Mouse (Mus musculus): ENCODE data around the gene Actr3. TPM values are rescaled to one million over a fixed set of nuclear protein-coding genes. Genes with fewer than 3 reads are reported as not detected.
"Not testable (repeated sequence)": the region's sequence is repeated elsewhere in the genome, so short reads cannot be mapped to it uniquely, and the experiment has no call there.

Actr3 gene
- polyA plus RNA-seq, 1 experiment from 2014 or later = 275 TPM

- no peak for ATAC-seq (ENCODE audit: low FRiP score, low TSS enrichment)
- no peak overlapping the region for H3K27ac ChIP-seq (ENCODE audit: low read depth, low read length)
- WGBS = 42% methylated on average over 7 of the region's 7 CpGs
- H3K36me3 ChIP-seq (ENCODE audit: control insufficient read depth, insufficient read depth, low read length) = no peaks in the 10 kb centered on the region
- H3K4me2 ChIP-seq (replicated peaks; ENCODE audit: low read depth, low read length) = no peak overlapping the region
- H3K4me1 ChIP-seq (ENCODE audit: control insufficient read depth, insufficient read depth, low read length) = peaks cover 11% of the 10 kb centered on the region
- H3K9ac ChIP-seq (ENCODE audit: low read depth, low read length) = no peak overlapping the region
- no peaks in the 10 kb centered on the region for H3K27me3 ChIP-seq (ENCODE audit: control insufficient read depth, insufficient read depth, low read length)
- H3K4me3 ChIP-seq (ENCODE audit: low read length) = no peak overlapping the region
- H3K9me3 ChIP-seq (ENCODE audit: control insufficient read depth, low read length) = no peaks in the 10 kb centered on the region
Observed at GRCm38 (mm10) chr1:125430737-125431136, 4.8 kb downstream of the Actr3 start.

- Histone ChIP-seq H3K9ac (ENCODE audit: low read depth, low read length) (no peak overlapping the region), H3K9me3 (ENCODE audit: control insufficient read depth, low read length) (no peaks in the 10 kb centered on the region), H3K36me3 (ENCODE audit: control insufficient read depth, insufficient read depth, low read length) (no peaks in the 10 kb centered on the region), H3K4me1 (ENCODE audit: control insufficient read depth, insufficient read depth, low read length) (peaks cover 11% of the 10 kb centered on the region), H3K27me3 (ENCODE audit: control insufficient read depth, insufficient read depth, low read length) (no peaks in the 10 kb centered on the region), H3K4me3 (ENCODE audit: low read length) (no peak overlapping the region), H3K4me2 (replicated peaks; ENCODE audit: low read depth, low read length) (no peak overlapping the region), H3K27ac (ENCODE audit: low read depth, low read length) (no peak overlapping the region)
- WGBS = 87% methylated on average over 4 of the region's 4 CpGs
- ATAC-seq (ENCODE audit: low FRiP score, low TSS enrichment) = no peak
Observed at GRCm38 (mm10) chr1:125429984-125430383, 5.5 kb downstream of the Actr3 start.

- H3K27me3 ChIP-seq (ENCODE audit: control insufficient read depth, insufficient read depth, low read length) = no peaks in the 10 kb centered on the region
- 57% methylated on average over 2 of the region's 2 CpGs for WGBS
- H3K27ac ChIP-seq (ENCODE audit: low read depth, low read length) = no peak overlapping the region
- H3K4me2 ChIP-seq (replicated peaks; ENCODE audit: low read depth, low read length) = no peak overlapping the region
- no peaks in the 10 kb centered on the region for H3K36me3 ChIP-seq (ENCODE audit: control insufficient read depth, insufficient read depth, low read length)
- no peak overlapping the region for H3K9ac ChIP-seq (ENCODE audit: low read depth, low read length)
- peaks cover 8% of the 10 kb centered on the region for H3K4me1 ChIP-seq (ENCODE audit: control insufficient read depth, insufficient read depth, low read length)
- no peak overlapping the region for H3K4me3 ChIP-seq (ENCODE audit: low read length)
- ATAC-seq (ENCODE audit: low FRiP score, low TSS enrichment) = no peak
- H3K9me3 ChIP-seq (ENCODE audit: control insufficient read depth, low read length) = no peaks in the 10 kb centered on the region
Observed at GRCm38 (mm10) chr1:125428315-125428714, 7.2 kb downstream of the Actr3 start.

GRCm38 (mm10) chr1:125426387-125427045, 9.0 kb downstream of the Actr3 start:
- H3K27me3 ChIP-seq (ENCODE audit: control insufficient read depth, insufficient read depth, low read length) = no peaks in the 10 kb centered on the region
- H3K27ac ChIP-seq (ENCODE audit: low read depth, low read length) = no peak overlapping the region
- H3K36me3 ChIP-seq (ENCODE audit: control insufficient read depth, insufficient read depth, low read length) = no peaks in the 10 kb centered on the region
- no peak for ATAC-seq (ENCODE audit: low FRiP score, low TSS enrichment)
- 79% methylated on average over 2 of the region's 2 CpGs for WGBS
- no peaks in the 10 kb centered on the region for H3K9me3 ChIP-seq (ENCODE audit: control insufficient read depth, low read length)
- H3K4me1 ChIP-seq (ENCODE audit: control insufficient read depth, insufficient read depth, low read length) = peaks cover 8% of the 10 kb centered on the region; the same call in 1 of the 2 replicates
- no peak overlapping the region for H3K4me2 ChIP-seq (replicated peaks; ENCODE audit: low read depth, low read length)
- no peak overlapping the region for H3K9ac ChIP-seq (ENCODE audit: low read depth, low read length)
- no peak overlapping the region for H3K4me3 ChIP-seq (ENCODE audit: low read length)

- ATAC-seq (ENCODE audit: low FRiP score, low TSS enrichment) = no peak
- no peaks in the 10 kb centered on the region for H3K27me3 ChIP-seq (ENCODE audit: control insufficient read depth, insufficient read depth, low read length)
Observed at GRCm38 (mm10) chr1:125419906-125420305, 15.6 kb downstream of the Actr3 start.

GRCm38 (mm10) chr1:125418732-125419131, 16.8 kb downstream of the Actr3 start:
- Histone ChIP-seq H3K4me1 (ENCODE audit: control insufficient read depth, insufficient read depth, low read length) (no peaks in the 10 kb centered on the region), H3K4me2 (replicated peaks; ENCODE audit: low read depth, low read length) (no peak overlapping the region), H3K9ac (ENCODE audit: low read depth, low read length) (no peak overlapping the region), H3K4me3 (ENCODE audit: low read length) (no peak overlapping the region), H3K27me3 (ENCODE audit: control insufficient read depth, insufficient read depth, low read length) (no peaks in the 10 kb centered on the region), H3K9me3 (ENCODE audit: control insufficient read depth, low read length) (no peaks in the 10 kb centered on the region), H3K36me3 (ENCODE audit: control insufficient read depth, insufficient read depth, low read length) (peaks cover 25% of the 10 kb centered on the region), H3K27ac (ENCODE audit: low read depth, low read length) (no peak overlapping the region)
- 95% methylated on average over 4 of the region's 4 CpGs for WGBS
- ATAC-seq (ENCODE audit: low FRiP score, low TSS enrichment) = no peak

More at GRCm38 (mm10) chr1:125419906-125420305, 15.6 kb downstream of the Actr3 start:
- no peak overlapping the region for H3K9ac ChIP-seq (ENCODE audit: low read depth, low read length)
- H3K36me3 ChIP-seq (ENCODE audit: control insufficient read depth, insufficient read depth, low read length) = peaks cover 17% of the 10 kb centered on the region
- H3K4me1 ChIP-seq (ENCODE audit: control insufficient read depth, insufficient read depth, low read length) = no peaks in the 10 kb centered on the region
- no peak overlapping the region for H3K27ac ChIP-seq (ENCODE audit: low read depth, low read length)
- H3K4me3 ChIP-seq (ENCODE audit: low read length) = no peak overlapping the region
- 90% methylated on average over 2 of the region's 2 CpGs for WGBS
- no peaks in the 10 kb centered on the region for H3K9me3 ChIP-seq (ENCODE audit: control insufficient read depth, low read length)
- no peak overlapping the region for H3K4me2 ChIP-seq (replicated peaks; ENCODE audit: low read depth, low read length)

- Histone ChIP-seq H3K9ac (ENCODE audit: low read depth, low read length) (no peak overlapping the region), H3K4me3 (ENCODE audit: low read length) (no peak overlapping the region), H3K27me3 (ENCODE audit: control insufficient read depth, insufficient read depth, low read length) (no peaks in the 10 kb centered on the region), H3K4me1 (ENCODE audit: control insufficient read depth, insufficient read depth, low read length) (no peaks in the 10 kb centered on the region), H3K27ac (ENCODE audit: low read depth, low read length) (no peak overlapping the region), H3K36me3 (ENCODE audit: control insufficient read depth, insufficient read depth, low read length) (peaks cover 62% of the 10 kb centered on the region), H3K9me3 (ENCODE audit: control insufficient read depth, low read length) (no peaks in the 10 kb centered on the region), H3K4me2 (replicated peaks; ENCODE audit: low read depth, low read length) (no peak overlapping the region)
- 91% methylated on average over 6 of the region's 6 CpGs for WGBS
- ATAC-seq (ENCODE audit: low FRiP score, low TSS enrichment) = no peak
Observed at GRCm38 (mm10) chr1:125407220-125407619, 28.3 kb downstream of the Actr3 start.

GRCm38 (mm10) chr1:125395391-125395790, 40.1 kb downstream of the Actr3 start:
- Histone ChIP-seq H3K9ac (ENCODE audit: low read depth, low read length) (no peak overlapping the region), H3K4me1 (ENCODE audit: control insufficient read depth, insufficient read depth, low read length) (no peaks in the 10 kb centered on the region), H3K27me3 (ENCODE audit: control insufficient read depth, insufficient read depth, low read length) (no peaks in the 10 kb centered on the region), H3K4me2 (replicated peaks; ENCODE audit: low read depth, low read length) (no peak overlapping the region), H3K36me3 (ENCODE audit: control insufficient read depth, insufficient read depth, low read length) (peaks cover 65% of the 10 kb centered on the region), H3K27ac (ENCODE audit: low read depth, low read length) (no peak overlapping the region), H3K4me3 (ENCODE audit: low read length) (no peak overlapping the region), H3K9me3 (ENCODE audit: control insufficient read depth, low read length) (no peaks in the 10 kb centered on the region)
- 96% methylated on average over 1 of the region's 1 CpGs for WGBS
- ATAC-seq (ENCODE audit: low FRiP score, low TSS enrichment) = no peak

GRCm38 (mm10) chr1:125393324-125393723, 42.2 kb downstream of the Actr3 start:
- not testable (repeated sequence) for H3K9me3 ChIP-seq (ENCODE audit: control insufficient read depth, low read length); H3K4me1 ChIP-seq (ENCODE audit: control insufficient read depth, insufficient read depth, low read length); H3K4me2 ChIP-seq (replicated peaks; ENCODE audit: low read depth, low read length); H3K9ac ChIP-seq (ENCODE audit: low read depth, low read length); ATAC-seq (ENCODE audit: low FRiP score, low TSS enrichment); H3K27me3 ChIP-seq (ENCODE audit: control insufficient read depth, insufficient read depth, low read length); H3K4me3 ChIP-seq (ENCODE audit: low read length); H3K27ac ChIP-seq (ENCODE audit: low read depth, low read length)
- 96% methylated on average over 5 of the region's 5 CpGs for WGBS
- H3K36me3 ChIP-seq (ENCODE audit: control insufficient read depth, insufficient read depth, low read length) = peaks cover 49% of the 10 kb centered on the region

Measured in kidney, embryonic 14.5 days (tissue).